Mouse (Mus musculus): ENCODE measurements at regions not wholly inside any gene's neighbourhood (a gene's known extent, or its start where the extent isn't known, plus 50 kb on each side); places are given as distances from the start of the nearest gene placed in this dataset.
"Not testable (repeated sequence)": the region's sequence is repeated elsewhere in the genome, so short reads cannot be mapped to it uniquely, and the experiment has no call there.

DNA sequence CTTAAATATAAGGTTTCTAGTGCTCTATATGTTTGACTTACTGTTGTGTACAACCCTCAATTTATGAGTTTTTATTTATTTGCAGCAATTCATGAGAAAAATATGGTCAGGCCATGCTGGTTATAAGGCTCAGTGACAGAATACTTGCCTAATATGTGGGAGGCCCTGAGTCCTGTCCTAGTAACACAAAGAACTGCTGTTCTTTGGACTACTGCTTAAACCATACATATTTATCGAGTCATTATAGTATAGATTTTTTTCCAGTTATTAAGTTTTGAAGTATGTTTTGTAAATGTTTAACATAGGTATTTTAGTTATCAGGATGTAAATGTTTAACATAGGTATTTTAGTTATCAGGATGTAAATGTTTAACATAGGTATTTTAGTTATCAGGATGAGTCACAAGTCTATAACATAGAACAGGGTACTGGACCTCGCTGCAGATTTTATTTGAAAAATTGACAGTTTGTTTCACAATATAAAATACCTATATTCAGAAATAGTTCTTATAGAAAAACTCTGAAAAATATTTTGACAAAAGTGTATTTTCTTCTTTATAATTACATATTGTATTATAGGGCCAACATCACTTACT, 607.4 kb downstream of the Epha7 start:
- ATAC-seq (ENCODE audit: insufficient number of reproducible peaks, low FRiP score, low TSS enrichment, low read depth): no peak
- no peak overlapping the region for H3K4me2 ChIP-seq (replicated peaks)
- H3K36me3 ChIP-seq: no peaks in the 10 kb centered on the region
- WGBS: 88% methylated on average over 2 of the region's 2 CpGs
- H3K4me1 ChIP-seq: no peaks in the 10 kb centered on the region
- H3K9me3 ChIP-seq (replicated peaks): no peaks in the 10 kb centered on the region
- no peak overlapping the region for H3K9ac ChIP-seq
- no peak overlapping the region for H3K4me3 ChIP-seq (replicated peaks)
- H3K27ac ChIP-seq (replicated peaks): no peak overlapping the region
- H3K27me3 ChIP-seq: no peaks in the 10 kb centered on the region

DNA sequence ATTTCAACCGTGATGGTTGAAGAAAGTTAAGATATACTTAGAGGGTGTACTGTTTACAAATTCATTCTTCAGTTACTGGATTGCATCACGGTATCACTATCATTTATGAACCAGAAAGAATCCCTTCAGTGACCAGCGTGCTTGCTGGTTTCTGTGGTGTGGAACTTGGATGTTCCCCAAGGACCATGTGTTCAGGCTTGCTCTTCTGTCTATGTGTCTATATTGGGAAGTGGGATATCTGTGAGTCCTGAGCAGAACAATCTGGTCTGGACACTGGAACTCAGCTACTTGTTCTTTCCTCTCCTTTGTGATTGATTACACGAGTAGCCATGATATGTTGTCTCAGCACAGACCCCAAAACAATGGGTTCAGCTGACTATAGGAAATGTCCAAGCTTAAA, 618.6 kb downstream of the Epha7 start:
- H3K9ac ChIP-seq; ATAC-seq (ENCODE audit: insufficient number of reproducible peaks, low FRiP score, low TSS enrichment, low read depth); H3K4me1 ChIP-seq; H3K9me3 ChIP-seq (replicated peaks); H3K27me3 ChIP-seq; H3K36me3 ChIP-seq; H3K27ac ChIP-seq (replicated peaks); H3K4me3 ChIP-seq (replicated peaks); H3K4me2 ChIP-seq (replicated peaks): not testable (repeated sequence)
- WGBS: 79% methylated on average over 4 of the region's 4 CpGs

DNA sequence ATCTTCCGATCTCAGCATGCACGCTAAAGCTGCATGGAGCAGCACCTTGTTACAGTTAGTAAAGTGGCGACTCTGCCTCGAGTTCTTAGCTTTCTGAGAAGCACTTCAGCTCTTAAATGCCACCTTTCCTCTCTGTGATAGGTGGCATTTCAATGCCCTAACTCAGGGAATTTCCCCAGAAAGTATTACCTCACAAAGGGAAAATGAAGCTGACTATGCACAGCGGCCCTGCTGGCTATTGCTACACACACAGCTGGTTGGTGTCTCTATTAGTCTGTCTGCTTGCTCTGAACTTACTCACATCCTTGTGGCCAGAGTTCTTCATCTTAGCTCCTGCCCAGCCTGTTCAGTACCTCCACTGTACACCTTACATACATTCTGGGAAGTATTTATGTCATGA, 650.4 kb downstream of the Epha7 start:
- Histone ChIP-seq H3K4me3 (replicated peaks) (no peak overlapping the region), H3K9ac (no peak overlapping the region), H3K4me2 (replicated peaks) (no peak overlapping the region)

DNA sequence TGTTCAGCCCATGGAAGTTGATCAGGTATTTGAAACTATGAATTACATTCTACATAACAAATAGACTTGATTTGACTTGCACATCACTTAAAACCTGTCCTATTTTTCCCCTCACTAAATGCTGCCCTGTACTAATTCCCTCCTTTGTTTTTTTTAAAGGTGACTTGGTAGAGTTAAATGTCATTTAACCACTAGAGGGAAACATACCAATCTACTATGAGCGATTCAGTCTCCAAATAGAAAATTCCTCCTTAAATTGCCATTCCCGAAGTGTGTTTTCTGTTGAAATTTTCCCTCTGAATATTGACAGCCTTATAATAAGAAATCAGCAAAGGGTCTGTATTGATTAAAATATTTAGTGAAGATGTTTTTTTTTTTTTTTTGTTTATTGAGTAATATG, 653.4 kb downstream of the Epha7 start:
- 41% methylated on average over 2 of the region's 2 CpGs for WGBS

More for the DNA sequence above, 650.4 kb downstream of the Epha7 start:
- Histone ChIP-seq H3K27ac (replicated peaks) (no peak overlapping the region), H3K36me3 (no peaks in the 10 kb centered on the region), H3K27me3 (no peaks in the 10 kb centered on the region), H3K9me3 (replicated peaks) (no peaks in the 10 kb centered on the region), H3K4me1 (no peaks in the 10 kb centered on the region)
- ATAC-seq (ENCODE audit: insufficient number of reproducible peaks, low FRiP score, low TSS enrichment, low read depth): no peak
- WGBS: 72% methylated on average over 5 of the region's 5 CpGs

DNA sequence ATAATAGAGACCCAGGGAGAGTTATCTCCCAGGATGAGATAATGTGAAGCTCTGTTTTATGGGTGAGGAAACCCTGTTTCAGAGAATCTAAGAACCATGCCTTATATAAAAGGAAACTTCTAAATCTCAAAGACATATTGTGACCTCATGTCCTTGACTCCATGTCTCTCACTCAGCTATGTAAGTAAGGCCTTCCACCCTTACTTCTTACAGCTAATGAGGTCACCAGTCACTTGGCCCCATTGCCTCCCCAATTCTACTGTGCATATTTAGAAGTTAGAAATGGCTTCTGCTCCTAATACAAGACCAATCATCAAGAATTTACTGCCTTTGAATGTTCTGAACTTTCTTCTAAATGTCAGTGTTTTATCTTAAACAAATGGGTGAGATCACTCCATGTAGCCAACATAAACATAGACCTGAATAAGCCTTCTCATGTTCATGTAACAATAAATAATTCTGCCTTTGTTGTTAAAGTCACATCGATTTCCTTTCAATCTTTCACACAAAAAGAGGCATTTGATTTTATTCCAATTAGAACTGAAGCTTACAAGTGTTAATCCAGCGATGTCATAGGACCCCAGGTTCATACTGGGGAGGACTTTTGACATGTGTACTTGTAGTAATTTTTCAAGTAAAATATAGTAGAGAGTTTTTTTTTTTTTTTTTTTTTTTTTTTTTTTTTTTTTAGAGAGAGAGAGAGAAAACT, 667.6 kb downstream of the Epha7 start:
- no peaks in the 10 kb centered on the region for H3K27me3 ChIP-seq
- no peak overlapping the region for H3K9ac ChIP-seq
- H3K4me3 ChIP-seq (replicated peaks): no peak overlapping the region
- H3K27ac ChIP-seq (replicated peaks): no peak overlapping the region
- no peaks in the 10 kb centered on the region for H3K9me3 ChIP-seq (replicated peaks)
- ATAC-seq (ENCODE audit: insufficient number of reproducible peaks, low FRiP score, low TSS enrichment, low read depth): no peak
- H3K4me1 ChIP-seq: no peaks in the 10 kb centered on the region
- no peaks in the 10 kb centered on the region for H3K36me3 ChIP-seq
- 56% methylated on average over 2 of the region's 2 CpGs for WGBS
- H3K4me2 ChIP-seq (replicated peaks): no peak overlapping the region

More for the DNA sequence above, 653.4 kb downstream of the Epha7 start:
- Histone ChIP-seq H3K9ac (no peak overlapping the region), H3K36me3 (no peaks in the 10 kb centered on the region), H3K27me3 (no peaks in the 10 kb centered on the region), H3K9me3 (replicated peaks) (no peaks in the 10 kb centered on the region), H3K27ac (replicated peaks) (no peak overlapping the region), H3K4me1 (no peaks in the 10 kb centered on the region), H3K4me2 (replicated peaks) (no peak overlapping the region), H3K4me3 (replicated peaks) (no peak overlapping the region)
- no peak for ATAC-seq (ENCODE audit: insufficient number of reproducible peaks, low FRiP score, low TSS enrichment, low read depth)

DNA sequence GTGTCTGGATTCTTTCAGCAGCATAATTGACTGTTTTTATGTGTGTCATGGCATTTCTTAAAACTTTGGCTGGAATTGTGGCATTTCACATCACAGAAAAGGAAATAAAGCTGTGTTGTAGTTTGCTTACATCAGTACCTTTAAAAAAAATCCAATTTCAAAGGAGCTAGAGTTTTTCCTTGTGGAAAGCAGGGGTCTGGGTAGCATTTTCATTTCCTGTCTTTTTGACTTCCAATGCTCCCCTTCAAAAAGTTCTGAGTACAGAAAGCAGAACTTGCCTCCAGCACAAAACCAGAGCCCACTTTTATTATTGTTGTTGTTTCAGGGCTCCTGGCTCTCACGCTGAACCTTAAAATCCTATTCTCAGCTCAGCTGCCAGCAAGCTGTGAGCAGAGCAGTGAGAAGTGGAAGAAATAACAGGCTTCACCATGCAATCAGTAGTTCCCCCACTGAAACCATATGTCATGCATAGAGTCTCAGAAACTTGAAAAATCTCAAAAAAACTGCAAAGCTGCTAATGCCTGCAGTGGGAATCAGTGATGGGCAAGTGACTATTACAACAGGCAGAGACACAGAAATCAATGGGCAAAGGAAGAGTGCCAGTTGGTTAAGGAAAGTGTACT, 668.3 kb downstream of the Epha7 start:
- Histone ChIP-seq H3K27me3 (no peaks in the 10 kb centered on the region), H3K4me1 (no peaks in the 10 kb centered on the region), H3K9ac (no peak overlapping the region), H3K4me2 (replicated peaks) (no peak overlapping the region), H3K36me3 (no peaks in the 10 kb centered on the region), H3K4me3 (replicated peaks) (no peak overlapping the region), H3K9me3 (replicated peaks) (no peaks in the 10 kb centered on the region), H3K27ac (replicated peaks) (no peak overlapping the region)
- ATAC-seq (ENCODE audit: insufficient number of reproducible peaks, low FRiP score, low TSS enrichment, low read depth): 0 out of 2 replicates have a peak, but pooled peaks have one; percentile 11
- WGBS: 16% methylated on average over 1 of the region's 1 CpGs

DNA sequence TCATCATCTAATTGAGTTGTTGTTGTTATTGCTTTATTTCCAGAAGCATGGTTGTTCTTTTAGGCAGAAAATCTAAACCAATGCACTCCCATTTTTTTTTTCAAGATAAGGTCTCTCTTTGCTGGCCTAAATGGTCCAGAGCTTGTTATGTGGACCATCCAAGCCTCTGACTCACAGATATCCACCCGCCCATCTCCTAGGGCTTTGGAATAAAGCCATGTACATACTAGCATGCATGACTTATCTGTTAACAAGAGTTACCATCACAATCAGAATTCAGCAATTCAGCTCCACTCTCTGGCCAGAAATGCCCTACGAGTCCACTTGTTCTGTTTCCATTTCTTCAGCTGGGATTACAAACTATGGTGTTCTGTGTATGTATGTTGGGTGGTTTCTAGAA, 669.5 kb downstream of the Epha7 start:
- Histone ChIP-seq H3K4me2 (replicated peaks) (no peak overlapping the region), H3K9ac (no peak overlapping the region), H3K4me1 (no peaks in the 10 kb centered on the region), H3K27ac (replicated peaks) (no peak overlapping the region), H3K9me3 (replicated peaks) (no peaks in the 10 kb centered on the region), H3K36me3 (no peaks in the 10 kb centered on the region), H3K4me3 (replicated peaks) (no peak overlapping the region), H3K27me3 (no peaks in the 10 kb centered on the region)
- no peak for ATAC-seq (ENCODE audit: insufficient number of reproducible peaks, low FRiP score, low TSS enrichment, low read depth)
- 83% methylated on average over 2 of the region's 2 CpGs for WGBS

DNA sequence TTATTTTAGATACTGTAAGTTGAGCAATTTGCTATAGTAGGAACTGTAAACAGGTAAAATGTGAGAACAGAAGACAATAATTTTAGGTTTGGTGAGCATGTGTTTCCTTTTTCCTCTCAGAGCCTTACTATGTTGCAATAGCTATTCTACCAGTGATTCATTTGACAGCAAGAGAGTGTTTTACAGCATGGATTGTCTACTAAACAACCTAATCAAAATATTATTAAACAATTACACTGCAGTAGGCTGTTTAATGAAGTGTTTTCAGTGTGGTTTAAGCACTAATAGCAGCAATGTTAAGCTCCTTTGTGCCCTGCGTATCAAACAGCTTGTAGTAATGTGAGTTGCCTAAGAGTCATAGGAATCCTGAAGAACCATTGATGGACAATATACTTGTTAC, 687.9 kb downstream of the Epha7 start:
- Histone ChIP-seq H3K4me1 (no peaks in the 10 kb centered on the region), H3K4me3 (replicated peaks) (no peak overlapping the region), H3K36me3 (no peaks in the 10 kb centered on the region), H3K4me2 (replicated peaks) (no peak overlapping the region), H3K27ac (replicated peaks) (no peak overlapping the region), H3K9me3 (replicated peaks) (no peaks in the 10 kb centered on the region), H3K27me3 (no peaks in the 10 kb centered on the region), H3K9ac (no peak overlapping the region)
- WGBS: 93% methylated on average over 1 of the region's 1 CpGs
- no peak for ATAC-seq (ENCODE audit: insufficient number of reproducible peaks, low FRiP score, low TSS enrichment, low read depth)

DNA sequence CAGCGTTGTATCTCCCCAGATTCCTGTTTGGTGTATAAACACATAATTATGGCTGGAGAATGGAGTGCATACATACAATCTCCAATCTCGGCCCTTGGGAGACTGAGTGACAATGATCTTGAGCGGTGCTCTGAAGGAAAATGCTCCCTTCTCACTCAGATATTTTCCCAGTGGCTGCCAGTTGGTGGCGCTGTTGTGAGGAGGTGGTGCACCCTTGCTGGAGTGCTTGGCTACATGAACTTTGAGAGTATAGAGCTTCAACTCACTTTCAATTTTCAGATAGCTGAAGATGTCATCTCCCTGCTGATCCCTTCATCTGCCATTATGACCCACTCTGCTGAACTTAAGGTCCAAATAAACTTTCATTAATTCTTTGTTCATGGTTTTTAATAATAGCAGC, 712.1 kb downstream of the Epha7 start:
- Histone ChIP-seq H3K4me1 (no peaks in the 10 kb centered on the region), H3K9me3 (replicated peaks) (no peaks in the 10 kb centered on the region), H3K27ac (replicated peaks) (no peak overlapping the region), H3K4me3 (replicated peaks) (no peak overlapping the region), H3K27me3 (no peaks in the 10 kb centered on the region), H3K4me2 (replicated peaks) (no peak overlapping the region), H3K36me3 (no peaks in the 10 kb centered on the region), H3K9ac (no peak overlapping the region)
- WGBS: 62% methylated on average over 4 of the region's 4 CpGs
- no peak for ATAC-seq (ENCODE audit: insufficient number of reproducible peaks, low FRiP score, low TSS enrichment, low read depth)

DNA sequence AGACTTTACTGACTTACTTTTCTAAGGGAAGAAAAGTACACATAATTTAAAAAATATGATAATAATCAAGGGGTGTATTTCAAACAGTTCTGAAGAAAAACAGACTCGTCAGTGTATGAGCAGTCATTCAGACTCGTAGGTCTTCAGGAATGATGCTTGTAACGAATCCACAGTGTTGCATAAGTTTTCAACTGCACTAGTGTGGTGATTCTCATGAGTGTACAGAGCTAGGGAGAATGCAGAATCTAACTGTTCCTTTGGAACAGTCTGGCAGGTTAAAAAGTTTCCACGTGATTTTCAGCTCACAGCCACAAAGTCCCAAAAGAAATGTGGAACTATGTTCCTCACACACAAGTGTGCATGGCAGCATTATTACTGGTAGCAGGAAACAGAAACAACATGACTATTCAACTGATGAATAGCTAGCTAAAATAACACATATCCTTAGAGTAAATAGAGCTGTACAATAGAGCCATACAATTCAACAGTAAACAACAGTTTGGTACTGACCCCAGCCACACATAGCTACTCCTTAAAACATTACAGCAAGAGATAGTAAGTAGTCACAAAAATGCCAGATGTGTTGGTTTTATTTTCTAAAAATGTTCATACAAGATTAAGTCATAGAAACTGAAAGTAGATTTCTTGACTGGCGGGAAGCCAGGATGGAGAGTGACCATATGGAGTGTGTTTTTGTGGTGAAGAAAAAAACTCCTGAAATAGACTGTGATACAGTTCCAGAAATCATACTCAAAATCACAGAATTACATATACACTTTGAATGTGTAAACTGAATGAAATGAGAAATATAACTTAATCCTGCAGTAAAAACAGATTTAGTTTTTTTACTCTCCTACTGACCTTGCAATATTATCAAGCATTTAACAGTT, 713.1 kb downstream of the Epha7 start:
- no peaks in the 10 kb centered on the region for H3K27me3 ChIP-seq
- H3K4me3 ChIP-seq (replicated peaks): no peak overlapping the region
- no peaks in the 10 kb centered on the region for H3K36me3 ChIP-seq
- WGBS: 53% methylated on average over 5 of the region's 5 CpGs
- H3K9ac ChIP-seq: no peak overlapping the region
- no peaks in the 10 kb centered on the region for H3K9me3 ChIP-seq (replicated peaks)
- ATAC-seq (ENCODE audit: insufficient number of reproducible peaks, low FRiP score, low TSS enrichment, low read depth): no peak
- H3K4me2 ChIP-seq (replicated peaks): no peak overlapping the region
- H3K27ac ChIP-seq (replicated peaks): no peak overlapping the region
- no peaks in the 10 kb centered on the region for H3K4me1 ChIP-seq
